Mouse (Mus musculus) cerebellum, postnatal 4 days (tissue): ENCODE results near the gene Mrpl11.
"Not testable (repeated sequence)": the region's sequence is repeated elsewhere in the genome, so short reads cannot be mapped to it uniquely, and the experiment has no call there.

Experiments
- DNase-seq, 2 experiments: peaks; one replicate each; pipeline ENCODE4 v3.0.0; 2022; ENCODE audit warnings: low spot score in 2 of 2, mixed read lengths in 1 of 2

Gene Mrpl11

GRCm38 (mm10) chr19:4961928-4962601 lies at the start of gene Mrpl11:
Gene Mrpl11 (plus strand): TSS chr19:4962147.
- DNase-seq, result peak; percentile 70 to 82

GRCm38 (mm10) chr19:4915924-4916603 lies 45.9 kb upstream of the Mrpl11 start:
- no peak for DNase-seq

GRCm38 (mm10) chr19:4916827-4917226 lies 45.1 kb upstream of the Mrpl11 start:
- DNase-seq, result no peak

- no peak for DNase-seq
Observed at GRCm38 (mm10) chr19:4919652-4920051, 42.3 kb upstream of the Mrpl11 start.

- DNase-seq, result no peak
Observed at GRCm38 (mm10) chr19:4925121-4925860, 36.7 kb upstream of the Mrpl11 start.

- DNase-seq, result peak; percentile 95 to 98
Observed at GRCm38 (mm10) chr19:4927904-4928531, 33.9 kb upstream of the Mrpl11 start, which contains the start of gene Dpp3. Gene Dpp3 (minus strand): TSS chr19:4928287.

- peak in 1 of 2 experiments; percentile 26 for DNase-seq
Observed at GRCm38 (mm10) chr19:4928781-4929180, 33.2 kb upstream of the Mrpl11 start.

- DNase-seq, result no peak
Observed at GRCm38 (mm10) chr19:4936896-4937295, 25.1 kb upstream of the Mrpl11 start.

GRCm38 (mm10) chr19:4937444-4938310 lies 24.3 kb upstream of the Mrpl11 start:
- peak in 1 of 2 experiments; percentile 81 for DNase-seq

GRCm38 (mm10) chr19:4942551-4943252 lies 19.2 kb upstream of the Mrpl11 start, which contains the start of gene Peli3:
Gene Peli3 (minus strand): TSS chr19:4943127.
- peak; percentile 58 to 82 for DNase-seq

GRCm38 (mm10) chr19:4943253-4943588 lies 18.7 kb upstream of the Mrpl11 start:
- DNase-seq, result no peak

GRCm38 (mm10) chr19:4945540-4945939 lies 16.4 kb upstream of the Mrpl11 start:
- no peak for DNase-seq

- DNase-seq, result not testable (repeated sequence)
Observed at GRCm38 (mm10) chr19:4948641-4949040, 13.3 kb upstream of the Mrpl11 start.

GRCm38 (mm10) chr19:4968236-4968635 lies 6.3 kb downstream of the Mrpl11 start:
- no peak for DNase-seq

- peak in 1 of 2 experiments; percentile 54 for DNase-seq
Observed at GRCm38 (mm10) chr19:4981767-4982166, 19.8 kb downstream of the Mrpl11 start.

- DNase-seq, result peak; percentile 77 to 78
Observed at GRCm38 (mm10) chr19:4989013-4989412, 27.1 kb downstream of the Mrpl11 start.

- DNase-seq, result peak in 1 of 2 experiments; percentile 67
Observed at GRCm38 (mm10) chr19:4989434-4990255, 27.7 kb downstream of the Mrpl11 start.

- DNase-seq, result no peak
Observed at GRCm38 (mm10) chr19:4990256-4990625, 28.3 kb downstream of the Mrpl11 start, which contains the start of gene Npas4. Gene Npas4 (minus strand): TSS chr19:4990316.

GRCm38 (mm10) chr19:4990716-4991115 lies 28.8 kb downstream of the Mrpl11 start:
- peak in 1 of 2 experiments; percentile 34 for DNase-seq
